Mouse (Mus musculus): ENCODE data around the gene Sirt2. TPM values are rescaled to one million over a fixed set of nuclear protein-coding genes. Genes with fewer than 3 reads are reported as not detected.

The Sirt2 gene
- polyA plus RNA-seq, 1 experiment = 28.1 TPM

DNA sequence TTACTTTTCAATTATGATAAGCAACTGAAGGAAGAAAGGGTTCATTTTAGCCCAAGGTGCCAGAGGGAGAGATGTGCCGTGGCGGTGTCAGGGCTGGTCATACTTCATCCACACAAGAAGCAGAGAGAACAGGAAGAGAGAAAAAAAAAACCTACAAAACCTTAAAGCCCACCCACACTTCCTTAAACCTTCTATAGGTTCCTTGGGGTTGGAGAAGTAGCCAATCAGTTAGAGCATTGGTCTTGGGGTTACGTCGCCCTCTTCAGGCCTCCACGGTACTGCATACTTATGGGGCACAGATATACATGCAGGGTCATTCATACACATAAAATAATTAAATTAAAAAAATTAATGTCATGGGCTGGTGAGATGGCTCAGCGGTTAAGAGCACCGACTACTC, 44.5 kb upstream of the Sirt2 start:
- H3K36me3 ChIP-seq (ENCODE audit: control insufficient read depth, insufficient read depth, low read length, poor library complexity, severe bottlenecking) = peaks cover 5% of the 10 kb centered on the region
- no peak overlapping the region for H3K4me3 ChIP-seq (ENCODE audit: low read depth, low read length)
- TF ChIP-seq EP300 (IDR thresholded peaks at IDR 0.05; ENCODE audit: insufficient read depth, low read depth, low read length) = no peak
- TF ChIP-seq CTCF (IDR thresholded peaks at IDR 0.05; ENCODE audit: low read depth, low read length) = no peak
- H3K4me1 ChIP-seq (ENCODE audit: control insufficient read depth, insufficient read depth, low read length) = peaks cover 6% of the 10 kb centered on the region
- H3K27me3 ChIP-seq (ENCODE audit: control insufficient read depth, insufficient read depth, low read length, poor library complexity, severe bottlenecking) = no peaks in the 10 kb centered on the region
- H3K27ac ChIP-seq (ENCODE audit: insufficient read depth, low read length) = no peak overlapping the region
- no peak overlapping the region for H3K9ac ChIP-seq (ENCODE audit: low read depth, poor library complexity, severe bottlenecking)
- peaks cover 17% of the 10 kb centered on the region for H3K9me3 ChIP-seq (replicated peaks; ENCODE audit: control insufficient read depth, insufficient read depth, low read length, poor library complexity, severe bottlenecking)

GRCm38 (mm10) chr7:28724613-28725012, 41.9 kb upstream of the Sirt2 start:
- Histone ChIP-seq H3K27ac (ENCODE audit: insufficient read depth, low read length) (peak overlapping the region; percentile 63; the same call in 1 of the 2 replicates), H3K4me1 (ENCODE audit: control insufficient read depth, insufficient read depth, low read length) (peaks cover 3% of the 10 kb centered on the region), H3K27me3 (ENCODE audit: control insufficient read depth, insufficient read depth, low read length, poor library complexity, severe bottlenecking) (no peaks in the 10 kb centered on the region), H3K36me3 (ENCODE audit: control insufficient read depth, insufficient read depth, low read length, poor library complexity, severe bottlenecking) (peaks cover 5% of the 10 kb centered on the region), H3K9ac (ENCODE audit: low read depth, poor library complexity, severe bottlenecking) (no peak overlapping the region), H3K9me3 (replicated peaks; ENCODE audit: control insufficient read depth, insufficient read depth, low read length, poor library complexity, severe bottlenecking) (peaks cover 17% of the 10 kb centered on the region), H3K4me3 (ENCODE audit: low read depth, low read length) (no peak overlapping the region)
- TF ChIP-seq EP300 (IDR thresholded peaks at IDR 0.05; ENCODE audit: insufficient read depth, low read depth, low read length) (no peak), CTCF (IDR thresholded peaks at IDR 0.05; ENCODE audit: low read depth, low read length) (no peak), POLR2A (IDR thresholded peaks at IDR 0.05; ENCODE audit: insufficient read depth, low read length) (no peak)

GRCm38 (mm10) chr7:28726600-28726999, 39.9 kb upstream of the Sirt2 start:
- Histone ChIP-seq H3K9me3 (replicated peaks; ENCODE audit: control insufficient read depth, insufficient read depth, low read length, poor library complexity, severe bottlenecking) (peaks cover 25% of the 10 kb centered on the region), H3K36me3 (ENCODE audit: control insufficient read depth, insufficient read depth, low read length, poor library complexity, severe bottlenecking) (peaks cover 5% of the 10 kb centered on the region), H3K9ac (ENCODE audit: low read depth, poor library complexity, severe bottlenecking) (no peak overlapping the region), H3K4me3 (ENCODE audit: low read depth, low read length) (no peak overlapping the region), H3K4me1 (ENCODE audit: control insufficient read depth, insufficient read depth, low read length) (no peaks in the 10 kb centered on the region), H3K27ac (ENCODE audit: insufficient read depth, low read length) (no peak overlapping the region), H3K27me3 (ENCODE audit: control insufficient read depth, insufficient read depth, low read length, poor library complexity, severe bottlenecking) (no peaks in the 10 kb centered on the region)
- TF ChIP-seq EP300 (IDR thresholded peaks at IDR 0.05; ENCODE audit: insufficient read depth, low read depth, low read length) (no peak), CTCF (IDR thresholded peaks at IDR 0.05; ENCODE audit: low read depth, low read length) (peak; percentile 90)

DNA sequence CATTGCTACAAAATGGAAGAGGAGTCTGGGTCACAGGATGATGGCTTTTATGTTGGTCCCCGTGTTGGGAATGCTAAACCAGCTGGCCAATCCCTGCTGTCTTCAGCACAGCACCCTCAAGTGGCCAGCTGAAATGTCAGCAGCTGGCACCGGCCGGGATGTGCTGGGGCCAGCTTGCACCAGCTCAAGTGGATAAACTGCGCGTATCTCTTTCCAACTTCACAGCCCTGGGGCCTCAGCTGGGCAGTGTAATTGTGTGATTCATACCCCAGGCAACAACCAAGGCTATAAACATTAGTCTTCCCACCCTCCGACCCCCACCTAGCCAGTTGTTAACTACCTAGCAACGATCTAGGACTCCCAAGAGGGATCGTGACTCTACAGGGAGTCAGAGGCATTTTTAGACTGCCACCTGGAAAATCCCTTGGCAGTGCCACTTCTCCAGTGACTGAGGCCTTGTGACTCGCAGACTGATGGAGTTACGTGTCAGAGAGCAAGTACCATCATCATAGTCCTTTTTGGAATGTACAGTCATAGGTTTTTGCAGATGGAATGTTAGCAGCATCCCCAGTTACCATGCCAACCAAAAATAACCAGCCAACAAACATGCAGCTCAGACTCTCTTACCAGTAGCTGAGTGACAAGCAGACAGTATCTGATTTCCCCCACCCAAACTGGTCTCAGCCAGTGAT, 38.7 kb upstream of the Sirt2 start:
- Histone ChIP-seq H3K9me3 (replicated peaks; ENCODE audit: control insufficient read depth, insufficient read depth, low read length, poor library complexity, severe bottlenecking) (peaks cover 25% of the 10 kb centered on the region), H3K36me3 (ENCODE audit: control insufficient read depth, insufficient read depth, low read length, poor library complexity, severe bottlenecking) (peaks cover 5% of the 10 kb centered on the region), H3K9ac (ENCODE audit: low read depth, poor library complexity, severe bottlenecking) (no peak overlapping the region), H3K4me1 (ENCODE audit: control insufficient read depth, insufficient read depth, low read length) (no peaks in the 10 kb centered on the region), H3K4me3 (ENCODE audit: low read depth, low read length) (no peak overlapping the region), H3K27ac (ENCODE audit: insufficient read depth, low read length) (no peak overlapping the region), H3K27me3 (ENCODE audit: control insufficient read depth, insufficient read depth, low read length, poor library complexity, severe bottlenecking) (no peaks in the 10 kb centered on the region)
- TF ChIP-seq CTCF (IDR thresholded peaks at IDR 0.05; ENCODE audit: low read depth, low read length) = peak; percentile 73
- no peak for TF ChIP-seq POLR2A (IDR thresholded peaks at IDR 0.05; ENCODE audit: insufficient read depth, low read length)

DNA sequence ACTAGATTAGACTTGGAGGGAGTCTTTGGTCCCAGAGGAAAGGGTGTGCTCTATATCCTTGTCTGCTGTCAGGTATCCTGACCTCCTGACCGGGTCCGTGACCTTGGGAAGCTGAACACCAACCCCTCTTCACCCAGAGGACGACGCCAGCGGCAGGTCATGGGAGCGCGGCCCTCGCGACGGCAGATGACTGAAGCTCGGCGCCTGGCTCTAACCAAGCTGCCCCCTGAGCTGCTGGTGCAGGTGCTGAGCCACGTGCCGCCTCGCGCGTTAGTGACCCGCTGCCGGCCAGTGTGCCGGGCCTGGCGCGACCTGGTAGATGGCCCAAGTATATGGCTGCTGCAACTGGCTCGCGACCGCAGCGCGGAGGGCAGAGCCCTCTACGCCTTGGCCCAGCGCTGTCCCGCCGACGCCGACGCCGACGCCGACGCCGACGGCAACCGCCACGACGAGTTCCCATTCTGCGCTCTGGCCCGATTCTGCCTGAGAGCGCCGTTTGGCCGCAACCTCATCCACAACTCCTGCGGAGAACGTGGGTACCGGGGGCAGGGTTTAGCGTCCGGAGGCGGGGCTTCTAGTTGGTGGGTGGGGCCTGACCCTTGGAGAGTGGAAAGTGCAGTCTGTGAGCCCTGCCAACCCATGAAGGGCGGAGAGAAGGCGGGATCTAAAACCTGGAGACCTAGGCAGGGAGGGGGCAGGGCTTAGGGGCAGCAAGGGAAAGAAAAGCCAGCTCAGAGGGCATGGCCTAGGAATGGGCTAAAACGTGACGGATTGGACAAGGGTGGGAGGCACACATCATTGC, 34.0 kb upstream of the Sirt2 start:
- H3K36me3 ChIP-seq (ENCODE audit: control insufficient read depth, insufficient read depth, low read length, poor library complexity, severe bottlenecking) = no peaks in the 10 kb centered on the region
- no peaks in the 10 kb centered on the region for H3K27me3 ChIP-seq (ENCODE audit: control insufficient read depth, insufficient read depth, low read length, poor library complexity, severe bottlenecking)
- TF ChIP-seq POLR2A (IDR thresholded peaks at IDR 0.05; ENCODE audit: insufficient read depth, low read length) (peak; percentile 5), CTCF (IDR thresholded peaks at IDR 0.05; ENCODE audit: low read depth, low read length) (no peak), EP300 (IDR thresholded peaks at IDR 0.05; ENCODE audit: insufficient read depth, low read depth, low read length) (0 out of 2 replicates have a peak, but pooled peaks have one; percentile 16)
- H3K9ac ChIP-seq (ENCODE audit: low read depth, poor library complexity, severe bottlenecking) = peak overlapping the region; percentile 38
- peaks cover 1% of the 10 kb centered on the region for H3K4me1 ChIP-seq (ENCODE audit: control insufficient read depth, insufficient read depth, low read length)
- H3K9me3 ChIP-seq (replicated peaks; ENCODE audit: control insufficient read depth, insufficient read depth, low read length, poor library complexity, severe bottlenecking) = peaks cover 8% of the 10 kb centered on the region
- H3K4me3 ChIP-seq (ENCODE audit: low read depth, low read length) = peak overlapping the region; percentile 56
- peak overlapping the region; percentile 62 for H3K27ac ChIP-seq (ENCODE audit: insufficient read depth, low read length)

DNA sequence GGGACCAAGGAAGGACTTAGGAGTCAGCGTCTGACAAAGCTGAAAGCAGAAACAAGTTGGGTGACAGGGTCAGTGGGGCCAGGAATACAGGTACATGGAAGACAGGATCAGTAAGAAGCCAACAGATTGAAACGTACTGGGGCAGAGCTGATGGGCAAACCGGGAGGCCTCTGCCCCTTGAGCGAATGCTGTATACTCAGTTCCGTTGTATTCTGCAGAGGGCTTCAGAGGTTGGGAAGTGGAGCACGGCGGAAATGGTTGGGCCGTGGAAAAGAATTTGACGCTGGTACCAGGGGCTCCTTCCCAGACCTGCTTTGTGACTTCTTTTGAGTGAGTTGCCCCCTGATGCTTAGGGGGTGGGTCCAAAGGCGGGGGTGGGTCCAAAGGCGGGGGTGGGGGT, 33.3 kb upstream of the Sirt2 start:
- peaks cover 8% of the 10 kb centered on the region for H3K9me3 ChIP-seq (replicated peaks; ENCODE audit: control insufficient read depth, insufficient read depth, low read length, poor library complexity, severe bottlenecking)
- H3K9ac ChIP-seq (ENCODE audit: low read depth, poor library complexity, severe bottlenecking) = no peak overlapping the region
- TF ChIP-seq EP300 (IDR thresholded peaks at IDR 0.05; ENCODE audit: insufficient read depth, low read depth, low read length) (no peak), POLR2A (IDR thresholded peaks at IDR 0.05; ENCODE audit: insufficient read depth, low read length) (no peak), CTCF (IDR thresholded peaks at IDR 0.05; ENCODE audit: low read depth, low read length) (no peak)
- H3K4me1 ChIP-seq (ENCODE audit: control insufficient read depth, insufficient read depth, low read length) = peaks cover 1% of the 10 kb centered on the region
- H3K27ac ChIP-seq (ENCODE audit: insufficient read depth, low read length) = peak overlapping the region; percentile 62
- H3K27me3 ChIP-seq (ENCODE audit: control insufficient read depth, insufficient read depth, low read length, poor library complexity, severe bottlenecking) = no peaks in the 10 kb centered on the region
- H3K4me3 ChIP-seq (ENCODE audit: low read depth, low read length) = peak overlapping the region; percentile 56
- no peaks in the 10 kb centered on the region for H3K36me3 ChIP-seq (ENCODE audit: control insufficient read depth, insufficient read depth, low read length, poor library complexity, severe bottlenecking)

All from ES-Bruce4 (cell line).